Mouse (Mus musculus): ENCODE data around the gene Ankk1.

DNA sequence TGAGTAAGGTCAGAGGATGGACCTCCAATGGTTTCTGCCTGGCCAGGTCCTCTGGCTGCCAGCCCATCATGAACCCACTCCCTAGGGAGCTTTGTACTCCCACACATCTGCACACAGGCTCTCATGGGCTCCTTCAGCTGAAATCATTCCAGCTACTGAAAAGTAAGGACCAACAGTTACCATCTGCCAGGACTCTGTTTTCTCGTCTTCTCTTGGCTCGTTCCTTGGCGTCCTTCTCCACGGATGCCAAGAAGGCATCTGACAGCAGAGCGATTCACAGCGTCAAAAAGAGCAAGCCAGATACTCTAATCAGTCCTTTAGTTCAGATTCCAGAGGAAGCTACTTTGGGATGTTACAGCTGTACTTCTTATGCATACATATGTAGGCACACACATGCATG, 44.1 kb upstream of the Ankk1 start:
- TF ChIP-seq CTCF (IDR thresholded peaks at IDR 0.05; ENCODE audit: extremely low read depth, insufficient read length, insufficient replicate concordance, low read depth, low read length) (no peak), POLR2A (IDR thresholded peaks at IDR 0.05; ENCODE audit: low read depth, low read length) (no peak)
